Mouse (Mus musculus): Measurements from ENCODE around the gene Fcnb.

GRCm38 (mm10) chr2:28066686-28067085, 18.0 kb downstream of the Fcnb start:
- TF ChIP-seq CTCF (IDR thresholded peaks at IDR 0.05; ENCODE audit: low read depth) (no peak), EP300 (IDR thresholded peaks at IDR 0.05; ENCODE audit: low read depth) (no peak)
